Mouse (Mus musculus): ENCODE measurements around the gene Mier2.

Mier2 gene

DNA sequence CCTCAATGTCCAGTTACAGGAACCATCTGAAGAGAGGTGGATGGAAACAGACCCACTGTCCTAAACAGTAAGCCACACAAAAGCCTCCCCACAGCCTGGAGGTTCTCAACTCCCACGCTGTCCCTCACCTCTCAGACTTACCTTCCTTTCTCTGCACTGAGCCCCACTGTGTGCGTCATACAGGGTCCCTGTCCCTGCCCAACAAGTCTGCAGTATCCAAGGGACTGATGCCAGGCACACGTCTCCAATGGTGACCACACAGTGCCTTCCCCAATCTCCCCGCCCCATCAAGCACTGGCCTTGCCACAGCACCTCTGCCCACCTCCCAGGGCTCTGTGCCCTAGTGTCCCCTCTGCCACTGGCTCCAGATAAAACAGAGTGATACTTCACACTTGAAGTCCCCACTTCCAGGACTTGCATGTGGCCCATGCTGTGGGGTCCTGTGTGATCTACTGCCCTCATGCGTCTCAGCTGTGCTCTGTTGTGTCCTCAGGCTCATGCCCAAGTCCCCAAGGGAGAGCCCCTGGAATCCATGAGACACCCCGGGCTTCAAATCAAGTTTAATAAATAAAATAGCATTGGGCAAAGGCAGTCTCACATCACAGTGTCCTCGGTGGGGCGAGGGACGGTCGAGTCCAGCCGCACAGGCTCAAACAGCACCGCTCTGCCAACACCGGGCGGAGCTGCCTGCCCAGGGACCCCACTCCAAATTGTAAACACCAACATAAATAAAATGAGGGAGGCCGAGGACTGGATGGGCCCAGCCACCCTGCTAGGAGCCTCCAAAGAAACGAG, 15.1 kb downstream of the Mier2 start:
- no peak for DNase-seq (ENCODE audit: low spot score)

- DNase-seq (ENCODE audit: low spot score), result no peak
Observed at GRCm38 (mm10) chr10:79538873-79539272, 16.1 kb downstream of the Mier2 start.

DNA sequence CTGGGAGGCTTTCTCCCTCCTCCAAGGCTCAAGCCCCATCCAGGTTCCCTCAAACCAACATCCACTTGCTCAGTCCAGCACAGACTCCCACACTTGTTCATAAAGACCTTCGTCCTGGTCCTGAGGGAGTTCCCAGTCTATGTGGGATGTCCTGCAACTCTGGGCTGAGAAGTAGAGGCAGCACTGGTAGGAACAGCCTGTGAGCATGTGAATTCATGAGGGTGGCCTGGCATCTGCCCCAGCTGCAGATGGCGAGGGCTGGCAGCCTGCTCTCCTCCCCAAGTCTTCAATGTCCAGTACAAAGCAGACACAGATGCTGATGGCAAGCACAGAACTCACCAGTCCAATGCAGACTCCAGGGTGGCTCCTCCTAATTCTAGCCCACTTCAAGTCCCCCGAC, 16.7 kb downstream of the Mier2 start:
- DNase-seq (ENCODE audit: low spot score), result no peak

DNA sequence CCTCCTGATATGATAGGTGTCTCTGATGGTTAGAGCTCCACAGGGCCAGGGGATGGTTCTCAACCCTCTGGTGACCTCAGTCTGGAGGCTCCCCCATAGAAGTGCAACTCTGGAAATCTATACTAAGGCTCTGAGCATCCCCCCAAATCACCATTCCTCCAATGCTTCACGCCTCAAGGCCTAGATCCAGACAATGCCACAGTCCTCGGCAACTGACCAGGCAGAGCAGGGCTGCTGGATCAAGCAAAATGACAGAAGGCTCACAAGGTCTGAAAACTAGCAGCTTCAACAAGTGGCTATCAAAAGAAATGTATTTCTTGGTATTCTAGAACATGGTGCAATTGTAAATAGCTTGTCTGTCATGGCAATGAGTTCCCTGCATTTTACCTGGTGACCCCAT, 17.2 kb downstream of the Mier2 start:
- DNase-seq (ENCODE audit: low spot score), result no peak

- no peak for DNase-seq (ENCODE audit: low spot score)
Observed at GRCm38 (mm10) chr10:79537271-79537670, 17.7 kb downstream of the Mier2 start.

DNA sequence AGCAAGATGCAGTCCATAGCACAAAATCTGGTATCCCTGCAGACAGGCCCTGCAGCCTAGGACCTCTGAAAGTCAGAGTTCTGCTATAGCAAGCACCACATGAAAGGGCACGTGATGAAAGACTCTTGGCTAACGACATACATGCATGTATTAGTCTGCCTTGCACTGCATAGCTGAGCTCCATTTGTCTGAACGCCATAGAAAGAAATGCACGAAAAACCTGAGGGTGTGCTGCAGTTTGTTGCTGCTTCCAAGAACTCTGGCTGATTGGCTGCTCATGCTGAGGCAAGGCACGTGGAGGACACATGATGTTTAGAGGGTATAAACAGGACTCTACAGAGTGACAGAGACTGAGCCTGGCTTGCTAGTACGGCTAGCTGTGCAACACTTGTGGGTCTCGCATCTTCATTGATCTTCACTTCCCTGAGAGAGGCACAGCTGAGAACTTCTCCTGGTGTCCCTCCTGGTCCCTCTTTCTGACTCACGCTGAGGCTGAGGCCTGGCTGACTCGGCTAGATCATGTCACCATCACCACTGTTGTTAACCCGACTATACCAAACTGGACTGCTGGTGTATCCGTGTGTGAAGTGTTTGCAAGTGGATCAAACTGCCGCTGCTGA, 18.4 kb downstream of the Mier2 start:
- no peak for DNase-seq (ENCODE audit: low spot score)

DNA sequence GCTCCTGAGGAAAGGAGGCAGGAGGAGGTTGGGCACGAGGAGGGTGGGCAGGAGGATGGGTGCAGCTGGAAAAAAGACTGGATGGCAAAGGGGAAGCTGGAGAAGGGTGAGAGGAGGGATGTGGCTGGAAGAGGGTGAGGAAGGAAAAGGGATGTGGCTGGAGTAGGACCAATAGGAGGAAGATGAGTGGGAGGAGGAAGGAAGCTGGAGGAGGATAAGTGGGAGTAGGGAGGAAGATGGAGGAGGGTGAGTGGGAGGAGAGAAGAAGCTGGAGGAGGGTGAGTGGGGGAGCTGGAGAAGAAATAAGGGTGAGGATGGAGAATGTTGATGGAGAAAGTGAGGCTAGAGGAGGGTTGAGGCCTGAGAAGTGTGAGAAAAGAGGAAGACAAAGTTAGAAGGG, 19.6 kb downstream of the Mier2 start:
- no peak for DNase-seq (ENCODE audit: low spot score)

- no peak for DNase-seq (ENCODE audit: low spot score)
Observed at GRCm38 (mm10) chr10:79534426-79534825, 20.6 kb downstream of the Mier2 start.

DNA sequence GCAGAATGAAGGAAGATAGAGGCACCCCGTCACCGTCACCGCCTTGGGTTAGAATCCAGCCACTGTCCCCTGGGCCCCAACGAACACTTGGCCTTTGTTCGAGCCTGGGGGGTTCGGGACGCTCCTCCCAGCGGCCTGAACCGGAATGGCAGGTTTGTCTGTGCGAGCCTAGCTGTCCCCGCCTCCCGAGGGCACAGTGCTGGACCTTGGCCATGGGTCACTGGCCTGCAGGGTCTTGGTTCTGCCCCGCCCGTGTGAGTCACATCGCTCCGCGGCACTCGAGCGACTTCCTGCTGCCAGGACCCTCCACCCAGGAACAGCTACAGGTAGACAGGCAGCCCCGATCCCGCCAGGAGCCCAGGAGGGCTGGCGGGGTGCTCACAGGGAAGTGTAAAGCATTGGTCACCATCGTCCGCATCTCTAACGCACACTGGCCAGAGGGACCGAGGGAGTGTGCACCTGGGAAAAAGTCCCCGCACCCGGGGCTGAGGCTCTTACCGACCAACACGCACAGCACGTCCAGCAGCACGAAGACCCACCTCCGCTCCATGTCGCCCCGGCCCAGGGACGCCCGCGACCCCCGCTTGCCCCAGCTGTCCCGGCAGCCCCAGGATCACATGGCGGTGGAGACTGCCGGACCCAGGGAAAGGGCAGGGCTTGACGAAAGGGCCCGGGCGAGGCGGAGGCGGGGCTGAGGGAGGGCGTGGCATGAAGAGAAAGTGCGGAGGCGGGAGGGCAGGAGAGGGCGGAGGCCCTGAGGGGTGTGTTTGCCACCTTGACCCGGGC, 21.7 kb downstream of the Mier2 start, which contains the start of gene Plpp2:
Plpp2 (minus strand) TSS at position 671 of the 786 bp plus-strand sequence.
- DNase-seq (ENCODE audit: low spot score), result peak; percentile 44

- DNase-seq (ENCODE audit: low spot score), result no peak
Observed at GRCm38 (mm10) chr10:79532678-79533077, 22.3 kb downstream of the Mier2 start.

GRCm38 (mm10) chr10:79531593-79531992, 23.4 kb downstream of the Mier2 start:
- no peak for DNase-seq (ENCODE audit: low spot score)

DNA sequence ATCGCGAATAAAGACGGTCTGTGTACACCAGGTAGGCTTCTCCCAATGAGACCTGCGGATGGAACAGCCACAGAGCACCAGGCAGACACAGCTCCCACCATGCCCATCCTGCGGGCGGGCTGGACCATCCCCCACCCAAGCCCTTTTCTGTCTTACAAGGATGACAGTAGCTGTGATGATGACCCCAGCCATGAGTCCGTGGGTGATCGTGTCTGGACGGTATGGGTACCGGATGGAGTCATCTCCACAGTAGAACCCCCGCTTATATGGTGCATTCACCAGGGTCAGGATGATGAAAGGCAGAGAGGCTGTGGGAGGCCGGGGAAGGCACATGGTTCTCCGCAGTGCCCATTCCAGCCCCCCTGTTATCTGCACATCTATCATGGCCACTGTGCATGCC, 24.3 kb downstream of the Mier2 start:
- DNase-seq (ENCODE audit: low spot score), result no peak

DNA sequence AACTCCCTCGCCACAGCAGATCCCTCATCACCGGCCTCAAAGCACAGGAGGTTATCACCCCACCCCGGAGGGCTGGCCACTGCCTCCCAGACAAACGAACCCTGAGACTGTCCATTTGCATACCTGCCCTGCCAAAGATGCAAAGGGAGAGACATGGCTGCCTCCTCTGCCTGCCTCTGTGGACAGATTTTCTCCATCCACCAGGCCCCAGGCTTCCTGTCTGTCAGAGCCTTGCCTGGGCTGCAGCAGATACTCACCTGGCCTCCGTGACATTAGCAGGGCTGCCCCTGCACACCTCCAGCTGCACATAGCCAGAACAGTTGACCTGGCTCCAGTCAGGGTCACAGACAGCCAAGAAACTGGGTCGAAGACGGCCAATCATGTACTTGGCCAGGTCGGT, 24.8 kb downstream of the Mier2 start:
- no peak for DNase-seq (ENCODE audit: low spot score)

GRCm38 (mm10) chr10:79528081-79528480, 26.9 kb downstream of the Mier2 start:
- no peak for DNase-seq (ENCODE audit: low spot score)

DNA sequence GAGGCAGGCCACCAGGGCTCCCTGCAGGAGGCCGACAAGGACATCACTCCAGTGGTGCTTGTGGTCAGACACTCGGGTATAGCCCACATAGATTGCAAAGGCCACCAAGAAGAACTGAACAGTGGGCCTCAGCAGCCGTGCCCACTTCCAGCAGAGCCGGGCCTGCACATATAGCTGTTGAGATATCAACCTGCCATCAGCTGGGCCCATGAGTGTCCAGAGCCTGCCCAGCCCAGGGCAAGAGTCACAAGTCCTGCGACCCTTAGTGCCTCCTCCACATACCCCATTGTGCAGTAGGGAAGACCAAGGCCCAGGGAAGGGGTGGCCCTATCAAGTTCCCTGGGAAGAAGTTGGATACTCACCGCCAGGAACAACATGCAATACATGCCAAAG, 27.6 kb downstream of the Mier2 start:
- no peak for DNase-seq (ENCODE audit: low spot score)

DNA sequence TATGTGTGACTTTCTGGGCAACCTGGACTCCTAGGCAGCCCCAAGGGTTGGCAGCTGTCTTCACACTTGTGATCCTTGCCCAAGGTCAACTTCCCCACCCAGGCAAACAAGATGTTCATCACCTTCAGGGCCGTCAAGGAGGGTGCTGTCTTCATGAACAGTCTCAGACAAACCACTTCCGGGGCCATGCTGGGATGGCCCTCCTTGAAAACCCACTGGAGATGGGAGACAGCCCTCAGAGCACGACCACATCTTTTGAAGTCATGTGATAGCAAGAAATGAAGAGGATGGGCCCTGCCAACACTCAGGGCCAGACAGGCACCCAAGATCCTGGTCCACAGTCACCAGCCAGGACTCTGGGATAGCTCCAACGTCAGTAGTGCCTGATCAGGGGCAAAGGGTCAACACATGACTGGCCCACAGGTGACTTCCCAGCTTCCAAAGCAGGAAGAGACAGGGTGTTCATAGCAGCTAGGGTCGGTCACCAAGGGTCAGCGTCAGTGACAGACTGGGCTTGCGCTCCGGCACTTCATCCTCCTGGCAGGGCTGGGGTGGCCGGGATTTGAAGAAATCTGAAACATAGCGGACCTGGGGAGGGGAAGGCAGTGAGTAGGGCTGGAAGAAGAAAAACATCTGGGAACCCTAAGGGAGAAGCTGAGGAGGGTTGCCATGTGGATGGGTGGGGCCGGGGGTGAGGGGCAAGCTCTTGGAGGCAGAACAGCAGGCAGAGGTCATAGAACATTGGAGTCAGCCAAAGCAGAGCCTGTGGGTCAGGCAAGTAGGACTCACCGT, 28.1 kb downstream of the Mier2 start:
- DNase-seq (ENCODE audit: low spot score), result no peak

DNA sequence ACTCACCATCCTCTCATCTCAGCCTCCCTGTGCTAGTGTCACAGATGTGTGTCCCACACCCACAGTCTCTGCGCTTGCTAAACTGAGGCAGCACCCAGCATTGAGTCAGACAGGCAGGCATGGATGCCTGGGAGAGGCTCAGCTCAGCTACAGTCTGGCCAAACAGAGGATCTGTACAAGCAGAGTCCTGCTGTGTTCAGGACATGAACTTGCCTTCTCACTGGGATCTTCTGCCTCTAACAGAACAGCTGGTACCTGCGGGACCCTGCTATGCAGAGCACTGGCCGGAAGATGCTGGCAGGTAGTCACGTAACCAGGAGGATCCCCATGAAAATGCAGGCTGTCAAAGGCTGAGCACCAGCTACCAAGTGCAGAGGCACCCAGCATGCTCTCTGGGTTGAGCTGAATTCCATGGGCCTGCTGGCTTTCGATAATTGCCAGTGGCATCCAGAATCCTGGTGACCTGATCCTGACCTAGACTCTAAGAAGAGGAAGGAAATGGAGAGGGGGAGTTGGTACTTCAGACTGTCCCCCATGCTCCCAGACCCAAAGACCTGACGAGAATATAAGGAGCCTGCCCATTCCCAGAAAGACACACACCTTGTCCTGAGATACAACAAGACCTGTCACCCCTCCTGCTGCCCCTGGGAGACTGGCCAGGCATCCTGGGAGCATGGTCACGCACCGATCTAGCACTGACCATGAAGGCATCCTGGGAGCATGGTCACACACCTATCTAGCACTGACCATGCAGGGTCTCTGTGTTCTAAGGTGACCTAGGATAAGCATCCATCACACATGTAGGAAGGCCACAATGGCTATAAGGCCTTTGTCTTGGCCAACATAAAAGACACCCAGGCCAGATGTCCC, 29.3 kb downstream of the Mier2 start:
- DNase-seq (ENCODE audit: low spot score), result no peak

DNA sequence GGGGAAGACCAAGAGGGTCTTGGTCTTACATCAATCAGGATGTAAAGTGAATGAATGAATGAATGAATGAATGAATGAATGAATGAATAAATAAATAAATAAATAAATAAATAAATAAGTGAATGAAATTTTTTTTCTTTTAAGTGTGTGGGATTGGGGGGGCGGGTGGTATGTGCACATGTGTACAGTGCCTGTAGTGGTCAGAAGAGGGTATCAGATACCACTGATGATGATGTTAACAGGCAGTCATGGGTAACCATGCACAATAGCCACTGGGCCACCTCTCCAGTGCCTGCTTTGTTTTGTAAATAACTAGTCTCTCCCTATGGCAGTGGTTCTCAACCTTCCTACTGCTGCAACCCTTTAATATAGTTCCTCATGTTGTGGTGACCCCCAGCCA, 30.6 kb downstream of the Mier2 start:
- no peak for DNase-seq (ENCODE audit: low spot score)

- no peak for DNase-seq (ENCODE audit: low spot score)
Observed at GRCm38 (mm10) chr10:79506709-79507108, 48.3 kb downstream of the Mier2 start.

DNA sequence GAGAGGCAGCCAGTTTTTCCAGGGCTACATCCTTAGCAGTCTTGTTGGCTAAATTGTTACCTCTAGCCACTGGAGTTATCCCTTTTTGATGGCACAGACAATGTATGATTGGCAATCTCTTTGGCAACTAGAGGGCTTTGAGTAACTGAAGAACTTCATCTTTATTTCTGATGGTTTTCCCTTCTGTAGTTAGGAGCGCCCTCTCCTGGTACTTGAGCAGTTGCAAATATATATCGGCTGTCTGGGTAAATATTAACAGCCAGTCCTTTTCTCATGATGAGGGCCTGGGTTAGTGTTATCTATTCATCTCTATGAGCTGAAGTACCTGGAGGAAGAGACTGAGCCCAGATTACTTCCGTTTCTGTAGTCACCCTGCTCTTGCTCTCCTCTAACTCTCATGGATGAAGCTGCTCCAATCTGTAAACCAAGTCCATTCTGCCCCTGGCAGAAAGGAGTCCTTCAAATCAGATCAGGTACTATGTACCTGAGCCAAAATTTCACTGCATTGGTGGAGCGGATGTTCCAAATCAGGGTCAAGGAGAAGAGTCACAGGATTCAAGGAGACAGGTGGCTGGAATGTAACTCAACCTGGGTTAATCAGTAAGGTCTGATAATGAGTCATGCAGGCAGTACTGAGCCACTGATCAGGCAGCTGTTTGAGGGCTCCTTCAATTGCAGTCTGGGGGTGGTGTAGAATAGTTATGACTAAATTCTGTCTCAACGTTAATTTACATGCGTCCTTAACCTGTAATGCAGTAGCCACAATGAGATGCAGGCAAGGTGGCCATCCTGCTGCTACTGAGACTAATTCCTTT, 52.0 kb downstream of the Mier2 start:
- no peak for DNase-seq (ENCODE audit: low spot score)

Measured in left cerebral cortex, adult 11 months (tissue).